Mouse (Mus musculus): ENCODE data around the gene Rhbdf2.
"Not testable (repeated sequence)": the region's sequence is repeated elsewhere in the genome, so short reads cannot be mapped to it uniquely, and the experiment has no call there.

Rhbdf2 gene

GRCm38 (mm10) chr11:116644225-116645112 lies 17.6 kb upstream of the Rhbdf2 start:
- in situ Hi-C loops (cut with MboI, MseI) = loop anchor here (5.0 kb wide), 1 partner anchor 163 kb away; no protein-coding TSS in a partner anchor

- in situ Hi-C loops (cut with MboI, MseI) = loop anchor here (5.0 kb wide), 1 partner anchor 164 kb away; no protein-coding TSS in a partner anchor
Measured at GRCm38 (mm10) chr11:116643579-116644224, 16.9 kb upstream of the Rhbdf2 start.

DNA sequence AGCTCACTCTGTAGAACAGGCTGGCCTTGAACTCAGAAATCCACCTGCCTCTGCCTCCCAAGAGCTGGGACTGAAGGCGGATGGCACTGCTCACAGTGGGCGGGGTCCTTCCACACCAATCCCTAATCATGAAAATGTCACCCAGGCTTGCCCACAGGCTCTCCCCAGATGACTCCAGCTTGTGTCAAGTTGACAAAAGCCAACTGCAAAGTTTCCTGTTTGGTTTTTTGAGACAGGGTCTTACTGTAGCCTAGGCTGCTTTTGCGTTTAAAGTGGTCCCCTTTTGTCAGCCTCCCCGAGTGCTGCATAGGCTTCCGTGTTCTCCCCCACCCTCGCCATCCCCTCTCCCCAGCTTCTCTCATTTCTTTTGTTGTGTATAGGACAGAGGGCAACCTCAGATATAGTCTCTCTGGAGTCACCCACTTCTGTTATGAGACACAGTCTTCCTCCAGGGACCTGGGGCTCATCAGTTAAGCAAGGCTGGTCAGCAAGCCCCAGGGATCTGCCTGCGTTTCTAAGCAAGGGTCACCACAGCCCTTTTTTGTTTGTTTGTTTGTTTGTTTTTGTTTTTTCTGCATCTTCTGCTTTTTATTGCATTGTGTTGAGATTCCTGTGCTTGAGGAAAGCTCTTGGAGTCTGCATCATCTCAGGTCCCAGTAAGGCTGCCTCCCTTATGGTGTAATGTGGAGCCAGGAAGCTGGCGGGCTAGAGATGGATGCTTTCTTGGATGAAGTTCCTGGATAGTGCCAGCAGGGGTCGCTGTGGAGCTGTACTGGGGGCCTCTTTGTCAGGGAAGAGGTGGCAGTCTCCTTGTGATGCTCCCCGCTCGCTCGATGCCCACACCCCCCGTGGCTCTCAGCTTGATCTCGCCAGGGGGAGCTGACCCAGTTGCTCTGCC lies 16.1 kb upstream of the Rhbdf2 start:
- in situ Hi-C loops (cut with MboI, MseI) = loop anchor here (5.0 kb wide), 1 partner anchor 164 kb away; no protein-coding TSS in a partner anchor

- in situ Hi-C loops (cut with MboI, MseI) = loop anchor here (5.0 kb wide), 1 partner anchor 166 kb away; no protein-coding TSS in a partner anchor
Measured at GRCm38 (mm10) chr11:116641731-116642130, 14.9 kb upstream of the Rhbdf2 start.

GRCm38 (mm10) chr11:116641168-116641567 lies 14.3 kb upstream of the Rhbdf2 start:
- in situ Hi-C loops (cut with MboI, MseI) = loop anchor here (5.0 kb wide), 1 partner anchor 166 kb away; no protein-coding TSS in a partner anchor

GRCm38 (mm10) chr11:116636607-116637006 lies 9.8 kb upstream of the Rhbdf2 start:
- in situ Hi-C loops (cut with MboI, MseI) = not testable (repeated sequence)

GRCm38 (mm10) chr11:116632962-116633361 lies 6.1 kb upstream of the Rhbdf2 start:
- in situ Hi-C loops (cut with MboI, MseI) = no loop called here

DNA sequence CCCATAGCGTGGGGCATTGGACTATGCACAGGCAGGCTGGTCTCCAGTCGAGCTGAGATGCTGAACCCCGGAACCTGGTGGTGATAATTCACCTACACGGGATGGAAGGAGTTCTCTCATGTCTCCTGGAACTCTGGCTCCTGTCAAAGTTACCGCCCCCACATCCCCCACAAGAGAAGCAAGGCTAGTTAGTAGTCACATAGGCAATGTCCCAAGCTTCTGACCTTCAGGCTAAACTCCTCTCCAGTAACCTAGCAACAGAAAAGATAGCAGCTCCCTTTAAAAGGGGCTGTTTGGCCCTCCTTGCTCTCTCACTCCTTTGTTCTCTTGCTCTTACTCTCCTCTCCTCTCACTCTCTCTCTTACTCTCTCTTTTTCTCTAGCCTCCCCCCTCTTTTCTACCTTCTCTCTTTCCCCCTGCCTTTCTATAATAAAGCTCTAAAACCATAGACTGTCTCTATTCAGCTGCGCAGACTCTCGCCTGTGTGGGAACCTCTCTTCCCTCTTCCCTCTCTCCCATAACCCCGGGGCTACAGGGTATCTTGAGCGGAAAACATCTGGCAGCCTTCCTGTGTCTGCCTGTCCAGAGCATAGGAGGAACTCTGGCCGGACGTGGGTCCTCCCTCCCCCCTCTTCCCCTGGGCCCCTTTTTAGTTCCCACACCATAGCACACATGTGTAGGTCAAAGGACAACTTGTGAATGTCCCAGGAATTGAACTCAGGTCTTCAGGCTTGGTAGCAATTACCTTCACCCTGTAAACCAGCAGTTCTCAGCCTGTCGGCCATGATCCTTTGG lies 3.5 kb upstream of the Rhbdf2 start:
- in situ Hi-C loops (cut with MboI, MseI) = no loop called here

DNA sequence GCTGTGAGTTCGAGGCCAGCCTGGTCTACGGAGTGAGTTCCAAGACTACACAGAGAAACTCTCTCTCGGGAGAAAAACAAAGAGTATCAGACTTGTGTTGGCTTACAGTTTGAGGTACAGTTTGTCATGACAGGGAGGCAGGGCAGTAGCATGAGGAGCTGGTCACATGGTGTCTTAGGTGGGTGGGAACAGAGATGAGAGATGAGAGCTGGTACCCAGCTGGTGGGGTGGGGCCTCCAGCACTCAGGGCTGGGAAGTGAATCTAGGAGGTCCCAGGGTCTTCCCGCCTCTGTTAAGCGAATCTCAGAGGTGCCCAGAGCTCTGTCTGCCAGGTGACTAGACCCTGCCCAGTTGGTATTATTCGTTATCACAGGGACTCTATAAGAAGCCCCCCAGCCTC lies 2.7 kb upstream of the Rhbdf2 start:
- in situ Hi-C loops (cut with MboI, MseI) = no loop called here

DNA sequence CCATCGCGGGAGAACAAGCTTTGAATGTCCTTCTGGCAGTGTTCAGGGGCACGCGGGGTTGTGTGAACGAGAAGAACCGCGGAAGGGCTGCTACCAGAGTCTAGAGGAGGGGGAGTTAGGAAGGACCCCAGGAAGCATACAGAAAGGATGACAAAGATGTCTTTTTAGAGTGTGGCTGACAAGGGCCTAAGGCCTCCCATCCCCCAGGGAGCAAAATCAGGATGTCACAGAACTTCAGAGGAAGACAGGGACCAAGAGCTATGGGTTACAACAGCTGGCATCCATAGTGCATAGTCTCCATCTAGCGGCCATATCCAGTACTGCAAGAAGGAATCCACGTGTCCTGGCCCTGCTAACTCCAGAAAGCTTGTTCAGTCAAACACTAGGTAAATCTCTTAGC lies 1.9 kb upstream of the Rhbdf2 start:
- in situ Hi-C loops (cut with MboI, MseI) = no loop called here

- in situ Hi-C loops (cut with MboI, MseI) = no loop called here
Measured at GRCm38 (mm10) chr11:116627072-116628020, 527 bp upstream of the Rhbdf2 start.

DNA sequence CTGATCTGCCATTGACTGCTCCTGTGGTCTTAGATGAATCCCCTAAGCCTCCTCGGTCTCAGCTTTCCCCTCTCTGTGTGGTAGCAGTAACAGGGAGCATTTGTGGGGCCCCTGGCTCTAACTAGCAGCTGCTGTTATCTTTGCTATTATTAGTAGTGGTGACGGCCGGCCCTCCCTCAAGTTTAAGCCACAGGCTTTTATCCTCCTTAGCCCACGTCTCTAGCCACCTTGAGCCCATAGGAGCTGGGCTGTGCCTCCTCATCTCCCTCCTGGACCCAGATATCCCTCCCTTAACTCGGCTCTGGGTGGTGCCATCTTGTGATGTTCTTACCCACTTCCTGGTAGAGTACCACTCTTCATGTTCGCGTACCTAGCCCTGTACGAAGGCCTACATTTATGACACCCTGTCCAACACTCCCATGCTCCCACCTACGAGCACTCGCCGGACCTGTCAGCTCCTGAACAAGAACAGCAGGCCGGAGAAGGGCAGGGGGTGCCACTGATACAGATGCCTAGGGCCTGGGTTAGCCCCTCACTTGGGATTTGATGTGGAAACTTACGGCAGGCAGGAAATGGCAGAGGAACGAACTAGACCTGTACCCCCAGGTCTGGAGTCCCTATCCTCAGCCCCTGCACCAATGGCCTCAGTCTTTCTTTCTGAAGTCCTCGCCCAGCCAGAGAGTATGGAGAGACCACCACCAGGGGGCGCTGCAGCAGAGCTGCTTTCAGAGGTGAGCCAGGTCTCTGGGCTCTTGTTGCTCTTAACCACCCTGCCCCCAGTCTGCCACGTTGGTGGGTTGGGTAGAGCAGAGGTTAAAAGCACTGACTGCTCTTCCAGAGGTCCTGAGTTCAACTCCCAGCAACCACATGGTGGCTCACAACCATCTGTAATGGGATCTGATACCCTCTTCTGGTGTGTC lies 1.5 kb downstream of the Rhbdf2 start:
- in situ Hi-C loops (cut with MboI, MseI) = no loop called here

DNA sequence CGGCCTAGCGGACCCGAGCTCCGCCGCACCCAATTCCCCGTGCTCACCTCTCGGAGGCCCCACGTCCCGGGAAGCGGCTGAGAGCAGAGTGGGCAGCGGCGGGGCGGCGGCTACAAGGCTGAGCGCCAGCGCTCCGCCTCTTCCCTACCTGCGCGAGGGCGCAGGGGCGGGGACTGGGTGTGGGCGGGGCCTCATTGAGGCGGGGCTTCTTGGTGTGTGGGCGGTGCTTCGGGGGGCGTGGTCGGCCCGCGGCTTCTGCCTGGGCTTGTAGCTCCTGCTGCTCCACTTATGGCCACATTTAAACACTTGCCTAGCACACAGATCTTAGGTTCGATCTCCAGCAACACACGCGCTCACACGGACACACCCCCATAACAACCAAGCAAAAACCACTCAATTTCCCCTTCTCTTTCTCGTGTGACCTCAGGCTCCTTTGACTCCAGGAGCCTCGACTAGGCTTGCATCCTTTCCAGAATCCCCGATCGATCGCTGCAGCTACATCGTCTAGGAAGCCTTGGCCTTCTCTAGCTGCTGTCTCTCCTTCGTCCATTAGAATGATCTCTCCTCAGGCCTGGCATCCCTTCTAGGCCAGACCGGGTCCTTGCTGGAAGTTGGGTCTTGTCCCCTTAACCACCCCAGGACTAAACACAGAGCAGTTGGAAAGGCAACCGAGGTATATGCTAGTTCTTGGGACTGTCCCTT lies 2.5 kb downstream of the Rhbdf2 start:
- in situ Hi-C loops (cut with MboI, MseI) = no loop called here

GRCm38 (mm10) chr11:116623281-116624124 lies 3.3 kb downstream of the Rhbdf2 start:
- in situ Hi-C loops (cut with MboI, MseI) = no loop called here

- in situ Hi-C loops (cut with MboI, MseI) = no loop called here
Measured at GRCm38 (mm10) chr11:116621258-116621704, 5.5 kb downstream of the Rhbdf2 start.

DNA sequence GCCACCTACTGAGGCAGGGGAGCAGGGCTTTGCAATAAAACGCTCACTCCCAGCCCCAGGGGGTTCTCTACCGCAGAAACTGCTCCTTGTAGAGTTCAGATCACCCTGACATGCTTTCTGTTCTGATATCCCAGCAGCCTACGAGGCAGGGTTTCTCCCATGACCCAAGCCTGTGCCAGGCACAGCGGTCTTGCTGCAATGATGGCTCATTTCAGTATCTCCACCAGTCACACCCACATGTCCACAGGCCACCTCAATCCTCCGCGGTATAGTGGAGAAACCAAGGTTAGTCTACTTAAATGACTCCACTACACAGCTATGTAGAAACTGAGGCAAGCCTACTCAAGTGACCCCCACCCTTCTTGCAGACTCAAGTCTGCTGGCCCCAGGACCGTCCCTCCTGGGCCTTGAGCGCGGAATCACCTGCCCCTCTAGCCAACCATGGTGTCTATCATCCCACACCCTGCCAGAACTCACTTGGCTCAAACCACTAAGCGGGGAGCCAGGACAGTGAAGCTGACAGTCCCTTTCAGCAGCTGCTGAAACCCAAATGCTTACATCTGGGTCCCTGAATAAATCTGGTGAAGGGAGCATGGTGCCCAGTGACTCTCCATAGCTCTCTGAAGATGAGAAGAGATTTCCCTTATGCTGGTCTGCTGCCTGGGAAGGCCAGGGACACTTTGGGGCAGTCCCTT lies 6.1 kb downstream of the Rhbdf2 start:
- in situ Hi-C loops (cut with MboI, MseI) = no loop called here

All from regulatory T cell (primary cell).